Mouse (Mus musculus) lung, postnatal 0 days (tissue): Measurements from ENCODE around the gene B3gat2.

Experiments
- CTCF ChIP-seq: IDR thresholded peaks from 2 replicates; pipeline ENCODE4 v1.5.1; 2016; ENCODE audit warnings: antibody characterized with exemption, mild to moderate bottlenecking
- EP300 ChIP-seq: IDR thresholded peaks from 2 replicates; pipeline ENCODE4 v1.6.1; 2016; ENCODE audit warnings: antibody characterized with exemption, mild to moderate bottlenecking, control low read depth

DNA sequence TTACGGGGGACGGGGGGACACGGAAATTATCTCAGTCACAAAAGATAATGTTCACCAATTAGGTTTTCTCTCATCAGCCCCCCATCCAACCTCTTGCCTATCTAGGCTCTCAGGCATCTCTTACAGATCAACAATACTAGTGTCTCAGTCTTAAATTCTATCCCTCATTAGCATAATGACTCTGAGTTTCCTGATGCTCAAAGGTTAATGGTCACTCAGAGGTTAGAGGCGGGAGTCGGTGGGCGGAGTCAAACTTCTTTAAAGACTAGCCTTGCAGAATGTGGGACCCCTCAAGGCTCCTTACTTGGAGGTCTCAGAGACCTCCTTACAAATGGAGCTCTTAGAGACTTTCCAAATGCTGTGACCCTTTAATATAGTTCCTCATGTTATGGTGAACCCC is 8.0 kb upstream of the B3gat2 start:
- no peak for TF ChIP-seq CTCF
- no peak for TF ChIP-seq EP300
